Mouse (Mus musculus) embryo, embryonic 10 days (tissue): ENCODE measurements around the gene Gm5269.
A peak's percentile ranks its signal among the peaks of the same experiment; 100 is the strongest.

Experiments used
- DNase-seq: peaks from one replicate; pipeline ENCODE4 v3.0.0-alpha.2; 2015; ENCODE audit warnings: low spot score

Gm5269 gene

DNA sequence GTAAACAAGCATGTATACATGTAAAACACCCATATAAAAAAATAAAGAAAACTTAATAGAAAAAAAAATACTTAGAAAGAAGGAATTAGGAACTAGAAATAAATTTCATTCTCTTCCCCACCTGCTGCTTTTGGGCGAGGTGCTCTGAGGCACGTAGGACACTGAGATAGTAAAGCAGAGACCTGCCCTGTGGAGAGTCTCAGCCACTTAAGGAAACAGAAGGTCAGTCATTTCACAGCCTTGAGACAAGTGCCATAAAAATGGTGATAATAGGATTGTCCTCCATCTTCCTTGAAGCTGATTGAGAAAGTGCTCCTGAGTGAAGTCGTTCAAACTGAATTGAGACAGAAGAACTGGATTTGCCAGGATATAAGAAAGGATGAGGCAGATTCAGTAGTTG lies 12.6 kb downstream of the Gm5269 start:
- no peak for DNase-seq

DNA sequence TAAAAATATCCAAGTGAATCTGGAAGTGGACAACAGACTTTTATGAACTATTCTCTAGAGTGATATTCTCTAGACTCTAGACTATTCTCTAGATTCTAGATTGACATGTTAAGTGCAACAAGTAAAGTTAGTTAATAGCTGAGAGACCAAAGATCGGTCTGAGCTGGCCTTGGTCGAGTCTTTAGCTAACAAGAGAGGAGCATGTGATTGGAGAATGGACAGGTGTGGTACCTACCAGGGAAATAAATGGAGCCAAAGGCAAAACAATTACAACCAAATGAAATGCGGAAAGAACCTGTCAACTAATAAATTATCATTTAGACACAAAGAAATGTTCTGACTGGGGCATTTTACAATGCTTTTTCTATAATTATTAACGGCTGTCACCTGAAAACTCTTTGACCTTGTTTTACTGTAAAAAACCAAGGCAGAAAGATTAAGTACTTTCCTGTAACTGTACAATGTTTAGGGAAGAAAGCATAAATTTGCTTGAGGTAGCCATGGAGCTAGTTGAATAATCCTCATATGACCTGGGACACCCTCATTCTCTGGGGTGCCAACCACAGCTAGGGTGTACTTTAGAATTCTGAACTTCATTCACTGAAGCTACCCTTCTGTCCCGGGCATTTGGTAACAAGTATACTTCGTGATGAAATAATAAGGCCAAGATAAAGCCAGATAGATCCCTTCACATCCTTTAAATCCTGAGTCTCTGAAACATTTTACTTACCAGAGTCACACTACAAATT lies 13.4 kb downstream of the Gm5269 start:
- DNase-seq: no peak

DNA sequence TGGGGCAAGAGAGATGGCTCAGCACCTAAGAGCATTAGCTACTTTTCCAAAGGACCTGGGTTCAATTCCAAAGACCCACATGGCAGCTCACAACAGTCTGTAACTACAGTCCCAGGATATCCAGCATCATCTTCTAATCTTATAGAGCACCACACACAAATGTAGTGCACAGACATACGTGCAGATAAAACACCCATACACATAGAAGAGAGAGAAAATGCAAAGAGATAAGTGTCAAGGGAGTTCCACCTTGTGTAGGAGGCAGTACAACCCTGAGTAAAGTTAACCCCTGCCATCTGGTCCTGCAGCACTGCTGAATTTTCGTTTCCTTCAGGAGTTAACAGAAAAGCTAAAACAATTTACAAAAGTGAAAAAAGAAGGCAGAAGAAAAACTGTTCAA lies 14.4 kb downstream of the Gm5269 start:
- no peak for DNase-seq

DNA sequence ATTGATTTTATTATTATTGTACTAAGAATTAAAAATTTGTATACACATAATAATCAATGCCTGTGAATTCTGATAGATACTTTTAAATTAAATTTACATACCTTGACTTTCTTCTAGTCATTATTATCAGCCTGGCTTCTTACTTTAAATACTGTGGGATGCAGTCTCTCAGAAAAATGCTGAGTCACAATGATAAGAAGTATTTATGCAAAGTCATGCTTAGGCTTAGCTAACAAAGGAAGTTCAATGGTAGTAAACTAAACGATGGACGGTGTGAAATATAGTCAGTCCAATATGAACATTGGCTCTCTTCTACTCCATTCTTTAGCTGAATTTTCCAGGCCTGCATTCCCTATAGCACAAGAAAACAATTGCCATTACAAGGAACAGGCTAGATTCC lies 16.8 kb downstream of the Gm5269 start:
- no peak for DNase-seq

DNA sequence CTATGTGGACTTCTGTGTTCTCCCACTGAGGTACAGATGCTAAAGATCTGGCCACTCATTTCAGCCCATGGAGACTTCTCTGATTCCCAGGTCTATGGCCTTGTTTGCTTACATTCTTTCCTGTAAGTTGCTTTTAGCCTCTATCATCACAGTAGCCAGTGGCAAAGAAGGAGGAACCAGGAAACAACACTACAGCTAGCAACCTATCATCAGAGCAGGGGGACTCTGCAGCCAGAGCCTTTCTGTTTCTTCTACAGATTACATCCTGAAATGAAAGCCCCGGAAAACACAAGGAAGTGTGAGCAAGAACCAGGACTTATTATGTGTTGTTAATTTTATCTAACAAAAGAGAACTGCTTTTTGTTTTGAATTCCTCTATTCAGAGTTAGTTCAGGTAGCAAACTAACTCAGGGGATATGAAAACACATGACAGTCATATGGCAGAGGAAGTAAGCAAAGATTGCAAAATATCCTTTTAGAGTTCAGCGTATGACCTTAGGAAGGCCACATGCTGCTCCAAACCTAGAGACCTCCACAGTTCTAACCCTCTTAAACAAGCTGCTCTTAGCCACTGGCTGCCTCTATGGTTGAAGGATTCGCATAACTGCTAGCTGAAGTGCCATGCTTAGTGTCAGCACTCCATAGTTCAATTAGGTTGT lies 21.5 kb downstream of the Gm5269 start:
- no peak for DNase-seq

DNA sequence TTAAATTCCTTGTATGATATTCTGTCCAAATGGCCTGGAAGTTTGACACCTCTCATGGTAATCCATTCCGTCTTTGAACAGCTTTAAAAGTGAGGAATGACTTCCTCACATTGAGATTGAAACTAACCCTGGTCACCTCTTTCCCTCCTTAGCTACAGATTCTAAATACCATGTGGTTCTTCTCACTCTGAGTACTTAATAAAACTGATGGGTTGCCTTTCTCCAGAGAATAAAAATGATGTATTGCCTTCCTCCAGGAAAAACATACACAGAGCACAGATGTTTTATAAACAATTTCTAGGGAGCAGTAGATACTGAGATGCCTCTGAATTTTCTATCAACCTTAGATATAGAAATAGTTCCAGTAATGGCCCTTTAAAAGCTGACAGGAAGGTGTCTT lies 22.0 kb downstream of the Gm5269 start:
- no peak for DNase-seq

DNA sequence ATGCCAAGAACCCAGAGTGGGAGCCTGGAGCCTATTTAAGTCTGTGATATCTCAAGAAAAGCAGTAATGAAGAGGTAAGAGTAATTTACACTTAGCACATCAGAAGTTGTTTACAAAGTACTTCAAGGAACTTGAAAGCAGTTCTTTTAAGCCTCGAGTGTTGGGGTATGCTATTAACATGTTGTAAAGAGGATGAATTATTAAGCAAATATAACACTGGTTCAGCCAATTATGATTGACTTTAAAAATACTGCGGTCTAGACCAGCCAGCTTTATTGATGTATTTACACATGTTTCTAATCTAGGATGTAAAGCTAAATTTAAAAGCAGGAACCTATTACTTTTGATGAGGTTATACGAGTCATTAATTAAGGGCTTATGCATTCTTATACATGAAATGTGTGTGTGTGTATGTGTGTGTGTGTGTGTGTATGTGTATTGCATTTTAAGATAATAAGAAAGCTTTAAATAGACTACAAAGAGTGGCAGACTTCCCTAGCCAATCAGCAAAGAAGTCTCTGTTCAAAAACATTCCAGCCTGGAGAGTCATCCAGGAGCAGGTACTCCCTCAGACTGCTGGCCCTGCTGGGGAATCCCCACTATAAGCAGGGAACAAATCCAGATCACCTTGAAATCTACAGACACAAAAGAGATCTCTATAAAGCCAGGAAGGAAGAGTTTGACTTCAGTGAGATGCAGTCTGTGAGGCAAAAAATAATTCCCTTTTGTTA lies 23.6 kb downstream of the Gm5269 start:
- no peak for DNase-seq

DNA sequence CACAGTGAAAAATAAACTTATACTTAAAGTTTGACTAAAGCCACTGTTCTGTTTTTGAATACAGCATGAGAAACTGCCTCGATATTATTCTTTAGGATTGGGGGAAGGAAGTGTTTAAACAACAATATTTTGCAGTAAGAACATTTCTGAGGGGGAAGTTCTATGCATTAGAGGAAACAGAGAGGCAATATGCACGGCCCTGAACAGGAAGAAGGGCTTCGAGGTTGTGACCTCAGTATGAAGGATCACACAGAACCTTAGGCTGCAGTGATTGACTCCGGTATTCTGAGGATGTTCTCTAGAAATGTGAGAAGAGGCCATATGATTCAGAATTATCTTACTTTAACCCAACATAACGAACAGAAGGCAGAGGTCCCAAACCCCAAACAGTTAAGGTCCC lies 24.3 kb downstream of the Gm5269 start:
- DNase-seq: no peak

DNA sequence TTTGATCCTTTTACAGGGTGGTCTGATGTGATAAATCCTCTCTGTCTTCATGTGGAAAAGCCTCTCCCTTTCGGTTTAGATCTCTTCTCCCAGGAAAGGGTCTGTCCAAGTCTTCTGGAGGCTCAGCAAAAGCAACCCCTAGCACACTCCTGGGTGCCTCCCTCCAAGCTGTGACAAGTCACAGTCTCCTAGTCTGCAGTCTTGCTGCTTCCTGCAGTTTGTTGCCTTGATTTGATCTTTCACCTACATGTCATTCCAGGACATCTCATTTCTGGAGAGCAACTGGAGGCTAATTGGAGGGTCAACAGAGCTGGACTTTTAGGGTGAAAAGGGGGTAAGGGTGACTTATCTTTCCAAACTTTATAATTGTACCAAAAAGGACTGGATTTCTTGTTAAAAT lies 24.8 kb downstream of the Gm5269 start:
- DNase-seq: peak; percentile 21

DNA sequence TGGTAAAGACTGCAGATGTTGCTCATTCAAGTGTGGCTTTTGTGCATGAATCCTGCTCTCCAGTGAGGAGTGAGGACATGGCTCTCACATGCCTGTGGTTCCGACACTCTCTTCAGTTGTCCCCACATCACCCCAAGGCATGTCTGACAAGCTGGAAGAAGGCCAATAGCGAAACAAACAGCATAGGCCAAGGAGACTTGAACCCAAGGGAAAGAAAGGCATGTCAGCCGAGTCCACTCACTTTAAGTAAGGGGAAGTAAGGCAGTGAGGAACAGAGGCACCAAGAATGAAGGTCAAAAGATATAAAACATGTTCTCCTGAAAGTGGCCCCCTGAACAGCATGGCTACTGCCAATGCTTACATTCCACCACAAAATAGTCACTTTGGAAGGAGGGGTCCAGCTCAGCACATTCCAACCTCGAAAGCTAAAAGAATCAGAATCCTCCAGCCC lies 25.5 kb downstream of the Gm5269 start:
- DNase-seq: no peak

DNA sequence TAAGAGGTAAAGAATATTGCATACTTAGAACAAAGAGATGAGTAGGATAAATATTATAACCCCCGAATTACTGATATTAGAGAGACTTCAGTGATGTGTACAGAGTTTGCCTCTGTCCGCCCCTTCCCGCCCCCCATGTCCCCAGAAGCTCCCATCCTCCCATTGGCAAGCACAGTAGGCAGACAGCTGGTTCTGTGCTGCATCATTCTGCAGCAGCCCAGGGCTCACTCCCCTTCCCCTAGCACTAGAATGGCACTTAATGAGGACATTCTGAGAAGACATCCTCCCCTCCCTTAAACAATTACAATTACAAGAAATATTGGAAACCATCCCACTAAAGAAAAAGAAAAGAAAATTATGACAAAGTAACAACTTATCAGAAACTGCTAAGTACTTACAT lies 26.4 kb downstream of the Gm5269 start:
- no peak for DNase-seq

DNA sequence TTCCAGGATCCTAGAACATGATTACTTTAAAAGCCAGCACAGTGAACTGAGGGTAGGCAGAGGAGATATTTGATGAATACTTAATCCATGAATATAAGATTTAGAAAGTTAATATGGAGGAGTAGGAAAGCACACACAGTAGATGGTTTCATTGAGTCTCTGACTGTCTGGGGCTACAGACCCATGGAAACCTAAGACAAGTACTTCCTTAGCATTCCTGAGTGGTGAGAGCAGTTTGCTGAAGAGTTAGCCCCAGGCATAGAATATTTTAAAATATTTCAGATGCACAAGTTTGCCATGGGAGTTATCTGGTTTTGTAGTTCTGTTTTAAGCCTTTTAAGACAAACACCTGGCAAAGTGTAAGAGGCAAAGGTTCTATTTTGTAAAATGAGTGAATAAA lies 28.9 kb downstream of the Gm5269 start:
- no peak for DNase-seq

DNA sequence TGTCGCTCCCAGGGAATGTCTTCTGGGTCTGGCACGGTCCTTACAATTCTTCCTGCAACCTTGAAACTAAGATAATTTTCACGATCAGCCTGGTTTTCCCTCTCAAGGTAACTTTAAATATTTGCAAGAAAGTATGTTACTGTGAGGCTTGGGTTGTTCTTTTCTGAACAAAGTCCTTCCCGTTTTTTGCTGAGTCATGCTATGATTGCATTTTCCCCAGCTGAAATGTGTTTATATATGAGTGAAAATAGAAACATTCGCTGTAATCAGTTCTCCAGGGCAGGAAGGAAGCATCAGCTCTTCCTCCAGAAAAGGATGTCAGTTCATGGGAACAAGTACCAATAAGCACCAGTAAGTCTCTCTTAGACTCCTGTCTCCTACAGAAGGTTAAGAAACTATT lies 29.7 kb downstream of the Gm5269 start:
- no peak for DNase-seq

DNA sequence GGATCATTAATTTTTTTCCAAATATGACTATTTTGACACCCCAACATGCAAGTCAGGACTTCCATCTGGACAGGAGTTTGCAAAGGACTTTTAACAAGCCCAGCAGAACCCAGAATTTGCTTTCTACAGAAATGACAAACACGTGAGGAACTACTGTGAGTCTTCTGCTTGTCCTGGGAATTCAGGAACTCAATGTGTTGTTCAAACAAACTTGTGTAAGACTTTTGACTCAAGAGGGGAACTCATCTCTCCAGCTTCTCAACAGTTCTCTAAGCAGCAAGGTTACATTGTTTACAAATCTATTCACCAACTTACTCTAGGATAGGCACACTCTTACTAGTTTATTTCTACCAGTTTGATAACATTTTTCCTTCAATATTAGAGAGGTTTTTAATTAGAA lies 32.0 kb downstream of the Gm5269 start:
- no peak for DNase-seq

DNA sequence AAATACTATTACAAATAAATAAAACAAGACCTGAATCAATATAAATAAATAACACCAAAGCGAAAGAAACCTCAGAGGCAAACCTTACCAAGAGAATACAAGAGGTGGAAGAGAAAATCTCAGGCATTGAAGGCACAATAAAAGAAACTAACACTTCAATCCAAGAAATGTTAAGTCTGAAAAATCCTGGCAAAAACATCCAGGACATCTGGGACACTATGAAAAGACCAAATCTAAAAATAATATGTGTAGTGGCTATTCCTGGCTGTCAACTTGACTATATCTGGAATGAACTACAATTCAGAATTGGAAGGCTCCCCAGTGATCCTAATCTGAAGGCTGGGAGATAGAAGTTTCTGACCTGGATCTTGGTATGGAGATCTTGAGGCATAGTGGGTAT lies 44.6 kb downstream of the Gm5269 start:
- no peak for DNase-seq
